Mouse (Mus musculus) 3T3-L1 (cell line): ENCODE measurements around the gene Chit1.

ENCODE experiments used
- DNase-seq: peaks from one replicate; pipeline ENCODE4 v3.0.0-alpha.2; 2015; ENCODE audit warnings: low read depth, low spot score

Gene Chit1

DNA sequence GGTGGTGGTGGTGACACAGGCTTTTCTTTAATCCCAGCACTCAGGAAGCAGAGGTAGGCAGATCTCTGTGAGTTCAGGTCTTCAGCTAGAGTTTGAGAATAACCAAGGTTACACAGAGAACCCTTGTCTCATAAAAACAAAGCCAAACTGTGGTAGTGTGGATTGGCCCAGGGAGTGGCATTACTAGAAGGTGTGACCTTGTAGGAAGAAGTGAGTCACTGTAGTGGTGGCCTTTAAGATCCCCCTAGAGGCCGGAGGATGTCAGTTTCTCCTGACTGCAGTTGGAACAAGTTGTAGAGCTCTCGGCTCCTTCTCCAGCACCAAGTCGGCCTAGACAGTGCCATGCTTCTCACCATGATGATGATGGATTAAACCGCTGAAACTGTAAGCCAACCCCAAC, at the start of gene Chit1:
TSS of gene Chit1 (plus strand) at position 264 of the 400 bp plus-strand sequence.
- DNase-seq: peak; percentile 47

DNA sequence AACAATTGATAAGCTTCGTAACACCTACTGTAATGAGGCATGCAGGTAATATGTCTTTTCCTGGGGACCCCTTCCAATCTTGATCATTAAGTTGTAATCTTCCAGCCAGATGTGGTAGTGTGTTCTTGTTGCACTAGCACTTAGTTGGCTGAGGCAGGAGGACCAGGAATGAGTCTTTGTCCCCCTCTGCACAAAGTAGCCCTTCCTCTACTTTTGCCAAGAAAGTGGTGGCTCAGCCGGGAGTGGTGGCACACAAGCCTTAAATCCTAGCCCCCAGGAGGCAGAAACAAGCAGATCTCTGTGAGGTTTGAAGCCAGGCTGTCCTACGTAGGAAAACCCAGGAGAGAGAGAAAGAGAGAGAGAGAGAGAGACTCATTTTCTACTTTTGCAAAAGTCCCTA, 49.1 kb upstream of the Chit1 start:
- DNase-seq: no peak

DNA sequence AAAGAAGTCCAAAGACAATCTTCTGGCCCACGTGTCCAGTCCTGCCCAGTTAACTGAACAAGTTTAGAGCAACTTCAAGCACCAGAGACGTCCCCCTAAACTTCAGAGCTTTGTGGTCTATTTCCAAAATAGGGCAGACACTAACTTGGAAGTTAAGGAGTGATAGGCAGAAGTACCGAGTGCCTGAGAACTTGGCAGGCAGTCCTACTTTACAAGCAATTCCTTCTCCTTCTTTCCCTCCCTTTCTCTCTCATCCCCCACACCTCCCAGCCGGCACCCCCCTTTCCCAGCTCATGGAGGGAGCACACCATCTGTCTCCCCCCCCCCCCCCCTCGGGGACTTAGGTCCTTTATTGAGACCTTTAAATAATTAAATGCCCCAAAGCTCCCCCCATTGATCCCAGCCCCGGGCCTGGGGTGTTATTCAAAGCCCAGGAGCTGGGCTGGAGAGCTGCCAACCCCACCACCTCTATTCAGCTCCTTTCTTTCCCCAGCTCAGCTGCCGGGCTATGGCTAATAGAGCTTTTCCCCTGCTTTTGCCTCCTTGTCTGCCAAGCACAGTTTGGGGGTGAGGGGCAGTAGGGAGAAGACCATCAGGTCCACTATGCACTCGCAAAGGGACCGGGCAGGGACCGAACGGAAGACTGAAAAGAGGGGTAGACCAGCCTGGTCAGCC, 48.5 kb upstream of the Chit1 start:
- DNase-seq: no peak

DNA sequence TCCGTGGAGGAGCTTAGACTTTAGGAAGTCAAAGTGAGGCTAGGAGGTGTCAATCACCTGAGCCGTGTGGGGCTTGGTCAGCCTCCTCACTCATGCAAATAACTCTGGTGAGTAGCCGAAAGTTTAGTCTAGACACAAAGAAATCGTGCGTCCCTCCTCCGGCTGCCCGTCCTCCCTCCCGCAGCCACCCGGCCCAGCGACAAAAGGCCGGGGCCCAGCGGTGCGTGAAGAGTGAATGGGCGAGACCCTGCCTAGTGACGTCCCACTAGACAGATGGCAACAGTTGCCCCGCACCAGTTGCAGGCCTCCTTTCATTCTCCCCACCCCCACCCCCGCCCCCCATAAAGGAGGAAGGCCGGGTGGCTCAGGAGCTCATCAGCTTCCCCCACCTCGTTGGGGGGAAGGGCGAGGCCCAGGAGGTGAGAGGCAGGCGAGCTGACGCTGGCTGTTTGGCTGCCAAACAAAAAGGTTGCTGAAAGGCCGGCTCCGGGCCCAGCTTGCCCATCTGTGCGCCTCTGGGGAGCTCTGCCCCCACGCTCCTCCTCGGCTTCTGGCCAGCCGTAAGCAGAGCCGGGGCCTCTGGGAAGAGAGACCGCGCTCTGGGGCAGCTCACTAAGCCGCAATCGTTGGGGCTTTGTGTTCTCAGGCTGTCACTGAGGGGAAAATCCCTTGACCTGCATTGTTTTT, 47.8 kb upstream of the Chit1 start:
- no peak for DNase-seq

DNA sequence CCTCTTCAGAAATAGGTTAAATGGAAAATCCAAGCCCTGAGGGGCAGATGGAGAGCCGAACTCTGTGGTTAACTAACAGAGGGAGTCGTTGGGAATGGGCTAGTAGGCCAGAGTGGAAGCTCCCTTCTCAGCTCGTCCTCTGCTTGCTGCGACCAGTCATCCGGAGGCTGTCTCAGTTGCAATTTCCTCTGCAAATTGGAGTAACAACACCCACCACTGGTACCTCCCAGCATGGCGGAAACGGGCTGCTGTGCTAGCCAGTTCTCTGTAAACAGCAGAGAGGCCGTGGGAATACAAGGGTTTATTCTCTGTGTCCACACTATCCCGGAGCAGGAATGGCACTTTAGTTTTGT, 47.3 kb upstream of the Chit1 start:
- no peak for DNase-seq

DNA sequence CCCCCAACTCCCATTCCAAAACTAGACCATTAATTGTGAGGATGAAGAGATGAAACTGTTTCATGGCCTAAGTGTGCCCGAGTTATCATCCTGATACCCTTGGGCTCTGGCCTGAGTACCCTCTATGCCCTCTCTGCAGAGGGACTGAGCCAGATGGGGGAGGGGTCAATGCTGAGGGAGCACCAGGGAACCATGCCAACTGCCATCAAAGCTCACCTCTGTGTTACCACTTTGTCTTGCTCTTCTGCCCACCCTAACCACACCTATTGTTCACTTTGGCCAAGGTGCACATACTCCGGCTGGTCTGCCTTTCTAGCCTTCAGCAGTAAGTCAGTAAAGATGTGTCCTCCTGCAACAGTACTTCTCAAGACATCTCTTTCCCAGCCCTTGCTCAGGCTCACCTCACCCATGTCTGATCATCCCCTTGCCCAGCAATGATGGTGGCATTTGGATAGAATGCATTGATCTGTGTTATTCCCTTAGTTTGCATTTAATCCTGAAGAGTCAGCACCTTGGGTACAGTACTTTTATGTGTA, 46.7 kb upstream of the Chit1 start:
- DNase-seq: no peak

DNA sequence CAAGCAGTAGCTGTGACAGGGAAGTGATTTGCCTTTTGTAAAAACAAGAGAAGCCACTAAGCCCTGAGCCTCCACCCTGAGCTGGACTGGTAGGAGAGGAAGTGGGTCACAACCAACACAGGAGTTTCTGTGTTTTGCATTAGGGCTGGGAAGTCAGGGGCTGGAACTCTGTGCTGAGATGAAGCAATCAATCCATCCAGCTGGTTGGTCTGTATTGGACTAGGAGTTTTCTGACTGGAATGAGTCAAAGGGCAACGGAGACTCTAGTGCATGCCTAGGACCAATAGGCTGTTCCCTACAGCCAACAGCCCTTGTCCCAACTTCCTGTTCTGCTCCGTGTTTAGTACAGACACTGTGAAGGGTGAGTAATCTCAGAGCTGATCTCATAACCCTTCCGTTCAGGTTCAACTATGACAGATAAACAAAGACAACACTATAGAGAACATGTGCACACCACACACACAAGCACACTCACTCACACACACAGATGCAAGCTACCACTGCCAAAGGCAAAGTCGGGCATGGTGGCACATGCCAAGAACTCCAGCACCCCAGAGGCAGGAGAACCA, 45.7 kb upstream of the Chit1 start:
- DNase-seq: no peak

DNA sequence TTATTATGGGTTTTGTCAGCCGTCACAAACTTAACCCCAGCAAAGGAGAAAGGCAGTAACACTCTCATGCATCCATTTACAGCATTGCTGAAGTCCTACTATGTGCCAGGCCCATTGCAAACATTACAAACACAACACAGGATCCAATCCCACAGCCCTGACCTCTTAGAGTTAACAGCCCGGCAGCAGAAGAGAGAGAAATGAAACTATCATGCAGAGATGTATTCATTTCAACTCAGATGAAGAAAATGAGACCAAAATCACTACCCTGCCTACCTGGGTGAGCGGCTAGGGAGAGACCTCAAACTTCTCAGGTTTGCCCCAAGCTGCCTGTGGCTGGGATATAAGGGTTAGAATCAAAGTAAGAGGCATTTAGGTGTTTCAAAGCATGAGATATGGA, 44.5 kb upstream of the Chit1 start:
- DNase-seq: no peak

DNA sequence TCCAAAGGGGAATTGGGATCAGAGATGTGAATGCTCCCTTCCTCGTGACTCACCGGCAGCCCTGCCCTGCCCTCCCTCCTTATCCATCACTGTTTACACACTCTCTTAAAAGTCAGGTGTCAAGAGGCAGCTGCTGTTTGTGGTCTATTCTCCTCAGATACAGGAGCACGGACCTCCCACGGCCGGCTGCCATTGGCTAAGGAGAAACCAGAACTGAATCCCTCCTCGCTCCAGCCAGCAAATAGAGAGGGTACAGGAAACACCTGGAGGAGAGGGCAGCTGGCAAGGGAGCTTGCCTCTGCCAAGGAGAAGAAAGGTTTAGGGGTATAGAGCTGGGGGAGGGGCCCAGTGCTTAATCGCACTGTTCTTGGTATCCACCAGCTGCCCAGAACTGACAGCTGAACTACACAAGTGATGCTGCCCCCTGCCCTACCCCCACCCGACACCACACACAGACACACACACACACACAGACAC, 43.9 kb upstream of the Chit1 start:
- DNase-seq: no peak

DNA sequence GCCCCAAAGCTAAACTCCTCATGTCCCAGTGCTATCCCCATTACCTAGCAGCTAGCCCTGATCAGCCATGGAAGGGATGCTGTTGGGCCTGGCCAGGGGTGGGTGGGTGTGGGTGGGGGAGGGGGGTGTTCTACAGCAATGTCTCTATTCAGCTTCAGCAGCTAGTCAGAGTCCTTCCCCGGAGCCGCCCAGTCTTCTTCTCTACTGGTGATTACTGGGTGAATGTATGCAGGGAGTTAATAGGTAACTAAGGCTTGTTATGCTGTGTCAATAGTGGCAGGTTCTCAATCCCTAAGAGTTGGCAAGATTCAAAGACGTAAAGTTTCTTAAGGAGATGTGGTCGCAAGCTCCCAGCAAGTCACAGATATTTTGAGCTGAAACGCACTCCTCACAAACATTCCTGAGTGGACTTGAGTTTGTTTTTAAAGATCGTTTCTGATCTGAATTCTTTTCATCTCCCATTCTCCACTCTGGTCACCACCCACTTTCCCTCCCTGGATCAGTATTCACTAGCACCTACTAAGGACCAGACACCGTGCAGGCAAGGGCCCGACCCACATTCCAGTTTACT, 40.9 kb upstream of the Chit1 start:
- no peak for DNase-seq

DNA sequence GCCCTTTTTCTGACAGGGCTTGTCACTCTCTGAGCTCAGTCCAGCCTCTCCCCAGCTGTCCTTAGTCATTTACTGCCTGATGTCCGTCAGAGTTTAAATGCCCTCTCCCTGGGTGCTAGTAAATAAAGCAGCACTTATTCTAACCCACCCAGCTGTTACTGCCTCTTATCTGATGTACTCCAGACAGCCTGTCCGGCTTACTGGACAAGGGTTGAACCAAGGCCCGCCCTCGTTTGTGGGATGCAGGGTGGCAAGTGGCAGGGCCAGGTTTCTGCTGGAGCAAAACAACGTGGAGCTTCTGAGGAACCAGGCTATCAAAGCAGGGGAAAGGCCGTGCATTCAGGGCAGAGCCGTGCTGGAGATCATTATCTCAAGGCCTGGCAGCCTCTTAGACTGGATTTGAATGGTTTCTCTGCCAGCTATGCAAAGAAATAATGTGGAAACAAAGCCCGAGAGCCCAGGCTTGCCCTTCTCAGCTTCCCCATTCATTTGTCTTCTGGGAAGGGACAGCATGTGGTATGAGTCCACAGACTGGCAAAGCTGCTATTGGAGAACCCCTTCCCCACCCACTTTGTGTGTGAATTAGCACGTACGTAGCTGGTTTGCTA, 39.5 kb upstream of the Chit1 start:
- DNase-seq: no peak

DNA sequence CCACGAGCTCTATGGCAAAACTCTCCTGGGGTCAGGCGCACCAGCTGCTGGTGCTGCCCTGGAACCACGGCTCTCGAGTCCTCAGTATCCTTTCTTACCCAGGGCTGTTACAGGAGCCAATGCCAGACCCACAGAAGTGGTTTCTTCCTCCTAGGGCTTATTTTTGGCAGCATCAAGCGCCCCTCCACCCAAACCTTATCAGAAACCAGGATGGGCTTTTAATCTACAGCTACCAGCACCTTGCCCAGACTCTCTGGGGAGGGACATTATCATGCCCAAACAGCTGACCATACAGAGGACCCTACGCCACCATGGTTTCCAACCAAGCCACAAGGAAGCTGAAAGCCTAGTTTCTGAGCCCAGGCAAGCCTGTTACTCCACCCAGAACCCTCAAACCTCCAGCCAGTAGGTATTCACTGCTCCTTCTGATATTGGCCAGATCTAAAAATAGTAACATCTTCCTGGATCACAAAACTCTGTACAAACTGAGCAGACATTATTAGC, 37.9 kb upstream of the Chit1 start:
- DNase-seq: no peak

DNA sequence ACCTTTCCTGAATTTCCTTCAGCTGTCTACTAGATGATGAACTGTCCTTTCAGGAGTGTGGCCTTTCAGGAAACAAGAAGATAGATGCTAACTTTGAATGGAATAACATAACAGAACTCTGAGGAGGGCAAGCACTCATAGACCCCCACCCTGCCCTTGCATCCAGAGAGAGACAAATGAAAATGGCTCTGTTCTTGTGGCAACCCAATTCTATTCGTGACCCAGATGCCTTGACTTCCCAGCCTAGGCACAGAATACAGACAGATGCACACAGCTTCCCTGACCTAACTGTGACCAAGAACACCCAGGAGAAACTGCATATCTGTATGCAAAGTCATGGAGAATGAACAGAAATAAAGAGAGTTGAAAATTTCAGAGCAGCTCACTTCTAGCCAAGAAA, 37.4 kb upstream of the Chit1 start:
- DNase-seq: no peak

DNA sequence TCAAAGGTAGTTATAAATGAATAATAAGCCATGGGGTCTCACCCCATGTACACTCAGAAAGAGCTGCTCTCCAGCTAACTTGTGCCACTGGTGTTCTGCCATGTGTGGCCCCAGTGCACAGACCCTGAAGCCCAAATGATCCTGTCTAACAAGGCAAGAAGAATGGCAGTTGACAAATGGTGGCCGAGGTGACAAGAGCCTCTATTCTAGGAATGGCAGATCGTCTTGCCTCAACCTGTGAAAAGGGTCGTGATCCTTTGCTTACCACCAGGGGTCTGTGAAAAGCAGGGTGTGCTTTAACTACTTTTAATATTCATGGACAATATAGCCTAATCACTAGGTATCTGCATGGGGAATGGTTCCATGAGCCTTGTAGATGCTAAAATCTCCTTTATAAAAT, 36.9 kb upstream of the Chit1 start:
- no peak for DNase-seq

DNA sequence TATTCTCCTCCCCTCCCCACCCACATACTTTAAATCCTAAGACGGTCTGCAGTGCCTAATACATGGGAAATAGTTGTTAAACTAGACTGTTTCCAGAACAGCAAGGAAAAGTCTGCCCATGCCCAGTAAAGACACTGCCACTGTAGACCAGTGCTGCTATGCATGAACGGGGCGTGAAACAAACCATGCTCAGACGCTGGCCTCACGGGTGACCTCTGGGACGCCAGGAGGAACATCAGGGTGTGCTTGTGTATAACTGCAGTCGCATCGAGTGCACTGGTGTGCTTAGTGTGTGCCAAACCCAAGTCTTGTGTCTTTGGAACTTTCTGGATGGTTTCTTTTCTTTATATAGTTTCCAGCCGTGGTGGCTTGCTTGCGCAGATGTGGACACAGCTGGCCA, 36.4 kb upstream of the Chit1 start:
- no peak for DNase-seq

DNA sequence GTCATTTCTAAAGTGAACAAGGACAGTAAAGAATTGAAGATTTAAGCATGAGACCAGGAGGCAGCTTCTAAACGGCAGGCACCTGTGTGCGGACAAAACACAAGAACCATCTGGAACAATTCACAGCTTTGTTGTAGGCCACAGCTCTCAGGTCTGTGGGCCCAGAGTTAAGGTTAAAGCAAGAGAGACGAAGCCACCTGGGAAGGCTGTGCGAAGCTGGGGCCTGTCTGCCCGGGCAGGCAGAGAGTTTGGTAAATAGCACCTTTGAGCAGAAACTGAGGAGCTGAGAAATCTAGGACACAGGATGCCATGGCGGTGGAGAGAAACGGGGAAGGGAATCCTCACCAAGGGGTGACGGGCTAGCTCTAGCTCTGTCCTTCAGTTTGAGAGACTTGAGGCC, 35.5 kb upstream of the Chit1 start:
- DNase-seq: no peak

DNA sequence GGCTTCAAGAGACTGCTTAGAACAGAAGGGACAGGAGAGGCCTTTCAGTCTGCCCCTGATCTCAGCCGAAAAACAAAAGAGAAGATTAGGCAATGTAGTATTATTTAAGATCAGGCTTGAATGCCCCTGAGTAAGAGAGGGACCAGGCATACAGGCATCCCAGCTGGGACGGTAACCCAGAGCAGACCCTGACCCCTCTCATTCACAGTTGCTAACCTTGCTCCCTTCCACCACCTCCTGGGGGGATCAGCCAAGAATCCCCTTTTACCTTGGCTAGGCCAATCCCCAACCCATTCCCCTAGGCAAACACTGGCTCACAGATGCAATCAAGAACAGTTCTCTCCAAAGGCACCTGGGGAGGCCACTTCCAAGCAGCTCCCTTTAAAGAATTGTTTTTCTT, 34.3 kb upstream of the Chit1 start:
- DNase-seq: no peak

DNA sequence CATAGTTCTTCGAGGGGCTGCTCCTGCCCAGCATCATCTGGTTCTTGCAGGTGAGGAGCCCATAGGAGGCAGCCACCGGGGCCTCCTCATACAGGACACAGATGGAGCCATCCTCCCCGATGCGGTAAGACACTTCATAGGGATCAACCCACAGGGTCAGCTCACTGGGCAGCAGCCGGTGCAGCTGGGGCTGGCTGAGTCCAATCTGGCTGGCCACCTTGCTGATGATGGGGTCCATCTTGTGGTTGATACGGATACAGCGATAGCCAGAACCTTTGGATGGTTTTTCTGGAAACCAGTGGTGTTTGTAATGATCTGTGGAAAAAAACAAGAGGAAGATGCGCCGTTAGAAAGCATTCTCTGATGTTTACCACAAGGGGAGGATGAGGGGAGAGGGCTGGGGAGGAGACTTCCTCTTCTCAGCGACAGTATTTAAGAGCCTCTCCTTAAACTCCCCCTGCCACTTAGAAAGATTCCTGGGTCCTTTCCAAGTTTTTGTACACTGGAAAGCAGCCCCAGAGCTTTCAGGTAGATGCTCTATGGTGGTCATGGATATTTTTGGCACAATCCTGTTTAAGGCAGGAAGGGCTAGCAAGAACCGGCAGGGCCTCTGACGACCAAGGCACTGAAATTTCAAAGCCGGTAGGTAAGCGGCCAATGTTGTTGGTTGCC, 33.5 kb upstream of the Chit1 start:
- peak; percentile 54 for DNase-seq

DNA sequence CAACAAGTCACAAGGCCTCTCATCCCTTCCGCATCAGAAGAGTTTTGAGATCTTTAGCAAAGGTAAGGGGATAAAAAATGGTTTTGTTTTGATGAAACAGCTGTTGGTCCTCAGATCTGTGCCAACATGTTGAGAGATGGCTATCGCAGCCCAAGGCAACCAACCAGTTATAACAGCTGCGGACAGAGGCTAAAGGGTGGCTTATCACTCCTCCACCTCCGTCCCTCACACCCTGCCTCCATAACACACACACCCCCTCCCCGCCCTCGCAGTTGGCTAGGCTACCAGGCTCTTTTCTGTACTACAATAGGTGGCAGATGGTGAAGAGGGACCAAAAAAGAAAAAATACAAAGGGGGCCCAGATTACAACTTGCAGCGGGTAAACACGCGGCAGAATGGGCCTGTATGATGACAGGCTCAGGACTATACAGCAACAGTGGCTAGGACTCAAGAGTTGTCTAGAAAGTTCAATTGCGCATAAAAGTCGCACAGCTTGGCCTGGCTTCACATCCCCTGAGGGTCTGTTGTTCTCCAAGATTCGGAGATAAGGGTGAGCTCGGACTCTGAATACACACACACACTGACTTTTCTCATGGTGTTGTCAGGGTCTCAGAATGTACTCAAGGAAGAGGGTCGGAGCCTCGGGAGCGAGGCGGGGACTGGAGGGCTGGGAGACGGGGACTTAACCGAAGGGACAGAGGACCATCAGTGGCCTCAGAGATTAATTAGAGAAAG, 32.8 kb upstream of the Chit1 start:
- DNase-seq: no peak

DNA sequence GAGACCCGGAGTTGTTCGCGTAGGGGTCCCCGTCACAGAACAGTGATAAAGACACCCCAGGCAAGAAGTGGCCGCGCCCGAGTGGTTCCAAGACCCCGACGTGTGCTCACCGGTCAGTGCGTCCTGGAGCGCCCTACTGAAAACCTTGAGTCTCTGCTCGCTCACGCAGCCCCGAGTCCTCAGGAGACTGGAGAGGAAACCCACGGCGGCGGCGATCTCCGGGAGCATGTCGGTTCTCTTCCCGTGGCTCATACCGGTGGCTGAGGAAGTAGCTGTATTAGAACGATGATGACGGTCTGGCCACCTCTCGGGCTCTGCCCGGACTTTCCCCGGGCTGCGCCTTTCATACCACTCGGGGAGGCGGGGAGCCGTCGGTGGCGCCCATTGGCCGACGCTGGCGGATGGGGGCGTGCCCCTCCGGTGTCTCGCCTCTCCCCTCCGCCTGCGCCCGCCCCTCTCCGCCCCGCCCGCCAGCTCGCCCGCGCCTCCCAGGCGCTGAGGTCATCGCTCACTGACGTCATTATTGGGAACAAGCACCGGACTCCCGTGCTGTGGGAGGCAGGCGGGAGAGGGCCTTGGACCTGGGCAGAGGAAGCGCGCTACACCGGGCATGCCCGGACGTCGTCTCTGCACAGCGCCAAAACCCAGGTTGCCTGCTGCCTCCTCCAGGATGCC, 32.1 kb upstream of the Chit1 start, which contains the start of gene Btg2:
TSS of gene Btg2 (minus strand) at position 319 of the 675 bp plus-strand sequence.
- peak; percentile 94 for DNase-seq
